19 mouse cellular contexts compared by ENCODE assay signal in the genomic region with DNA sequence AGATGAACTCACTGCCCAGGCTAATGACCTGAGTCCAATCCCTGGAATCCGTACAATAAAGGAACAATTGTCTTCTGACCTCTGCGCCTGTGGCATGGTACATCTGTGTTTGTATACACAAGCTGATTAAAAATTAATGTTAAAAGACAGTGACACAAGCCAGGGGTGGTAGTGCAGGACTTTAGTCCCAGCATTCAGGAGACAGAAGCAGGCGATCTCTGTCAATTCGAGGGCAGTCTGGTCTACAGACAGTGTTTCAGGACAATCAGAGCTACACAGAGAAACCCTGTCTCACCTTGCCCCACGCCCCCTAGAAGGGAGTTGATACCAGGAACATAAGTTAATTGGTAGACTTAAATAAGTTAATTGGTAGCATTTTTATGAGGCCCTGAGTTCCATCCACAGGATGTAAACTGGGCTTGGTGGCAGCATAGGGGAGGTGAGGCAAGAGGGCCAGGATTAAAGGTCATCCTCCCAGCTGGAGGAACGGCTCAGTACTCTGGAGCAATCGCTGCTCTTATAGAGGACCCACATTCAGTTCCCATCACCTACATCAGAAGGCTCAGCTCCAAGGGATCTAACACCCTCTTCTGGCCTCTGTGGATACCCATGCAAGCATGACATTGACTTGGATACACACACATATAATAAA. TPM values are rescaled to one million over a fixed set of nuclear protein-coding genes. Genes with fewer than 3 reads are reported as not detected.
DNase-seq lines count a peak whose midpoint lies in the region; ATAC-seq and TF ChIP-seq lines count a peak whose summit lies in the region.
"Had no signal": no experiment of that assay in that cellular context is flagged by ENCODE, and none has a peak within 500 bp of the region (broad histone marks: within the 10 kb centered on the region; RNA-seq: fewer than 3 reads in every experiment).

No protein-coding gene starts in this region.

- no peak overlapping the region for H3K9ac ChIP-seq in embryonic facial prominence, embryonic 14.5 days (ENCODE audit: low read depth, low read length)
- H3K9ac ChIP-seq in kidney, postnatal 0 days (ENCODE audit: low read depth, low read length): no peak overlapping the region
- H3K9ac ChIP-seq: embryonic facial prominence, embryonic 12.5 days; forebrain, embryonic 15.5 days; lung, embryonic 15.5 days had no signal

- no peaks in the 10 kb centered on the region for H3K36me3 ChIP-seq in embryonic facial prominence, embryonic 14.5 days (ENCODE audit: control insufficient read depth, insufficient read depth, low read length)
- H3K36me3 ChIP-seq in embryonic facial prominence, embryonic 10.5 days (replicated peaks): no peaks in the 10 kb centered on the region
- H3K36me3 ChIP-seq in kidney, postnatal 0 days (ENCODE audit: insufficient read depth, low read length): no peaks in the 10 kb centered on the region
- H3K36me3 ChIP-seq in small intestine, adult 2 months (ENCODE audit: control insufficient read depth, insufficient read depth, low read length): peaks cover 3% of the 10 kb centered on the region; the same call in 1 of the 2 replicates
- H3K36me3 ChIP-seq: embryonic facial prominence, embryonic 12.5 days; forebrain, embryonic 15.5 days; lung, embryonic 15.5 days had no signal

- no peak overlapping the region for H3K4me2 ChIP-seq in embryonic facial prominence, embryonic 14.5 days (ENCODE audit: low read depth, low read length)
- no peak overlapping the region for H3K4me2 ChIP-seq in kidney, postnatal 0 days (ENCODE audit: low read length)
- H3K4me2 ChIP-seq: embryonic facial prominence, embryonic 12.5 days; forebrain, embryonic 15.5 days; lung, embryonic 15.5 days had no signal

- H3K27me3 ChIP-seq in embryonic facial prominence, embryonic 14.5 days (replicated peaks; ENCODE audit: control insufficient read depth, insufficient read depth, low read length): no peaks in the 10 kb centered on the region
- H3K27me3 ChIP-seq in embryonic facial prominence, embryonic 10.5 days (replicated peaks; ENCODE audit: low read depth, poor library complexity, severe bottlenecking): no peaks in the 10 kb centered on the region
- no peaks in the 10 kb centered on the region for H3K27me3 ChIP-seq in kidney, postnatal 0 days (ENCODE audit: insufficient read depth, low read length)
- no peaks in the 10 kb centered on the region for H3K27me3 ChIP-seq in small intestine, adult 2 months (ENCODE audit: control insufficient read depth, insufficient read depth, low read length)
- H3K27me3 ChIP-seq: embryonic facial prominence, embryonic 12.5 days; forebrain, embryonic 15.5 days; lung, embryonic 15.5 days; Patski had no signal

- H3K9me3 ChIP-seq in embryonic facial prominence, embryonic 14.5 days (ENCODE audit: control insufficient read depth, low read length): no peaks in the 10 kb centered on the region
- no peaks in the 10 kb centered on the region for H3K9me3 ChIP-seq in embryonic facial prominence, embryonic 10.5 days
- no peaks in the 10 kb centered on the region for H3K9me3 ChIP-seq in kidney, postnatal 0 days (replicated peaks; ENCODE audit: low read length)
- H3K9me3 ChIP-seq: embryonic facial prominence, embryonic 12.5 days; forebrain, embryonic 15.5 days; lung, embryonic 15.5 days; megakaryocyte, embryonic 14.5 days had no signal

- 70% methylated on average over 7 of the region's 7 CpGs for WGBS in embryonic facial prominence, embryonic 14.5 days
- WGBS in embryonic facial prominence, embryonic 10.5 days: 72% methylated on average over 7 of the region's 7 CpGs
- 57% methylated on average over 7 of the region's 7 CpGs for WGBS in kidney, postnatal 0 days
- WGBS in small intestine, adult 2 months: 32% methylated on average over 7 of the region's 7 CpGs

- TF ChIP-seq CTCF in kidney, postnatal 0 days (IDR thresholded peaks at IDR 0.05; ENCODE audit: low read depth): no peak
- no peak for TF ChIP-seq CTCF in small intestine, adult 2 months (IDR thresholded peaks at IDR 0.05; ENCODE audit: extremely low read depth, insufficient read length, insufficient replicate concordance, low read depth, low read length)

- ATAC-seq in embryonic facial prominence, embryonic 14.5 days (ENCODE audit: low read depth): no peak
- ATAC-seq in kidney, postnatal 0 days (replicated peaks; ENCODE audit: low FRiP score, low read depth): peak; percentile 42; the same call in 1 of the 2 replicates
- ATAC-seq: forebrain, embryonic 15.5 days; inflammation-experienced regulatory T-cells, adult 6 months; Patski had no signal

- H3K4me1 ChIP-seq in embryonic facial prominence, embryonic 14.5 days (ENCODE audit: control insufficient read depth, insufficient read depth, low read length): peaks cover 23% of the 10 kb centered on the region
- H3K4me1 ChIP-seq in embryonic facial prominence, embryonic 10.5 days: peaks cover 46% of the 10 kb centered on the region
- H3K4me1 ChIP-seq in kidney, postnatal 0 days (replicated peaks; ENCODE audit: insufficient read depth, low read length): peaks cover 13% of the 10 kb centered on the region; the same call in 1 of the 2 replicates
- peaks cover 45% of the 10 kb centered on the region for H3K4me1 ChIP-seq in small intestine, adult 2 months (ENCODE audit: control insufficient read depth, insufficient read depth, insufficient read length, low read length)

- no peak for DNase-seq in embryonic facial prominence, embryonic 14.5 days (ENCODE audit: low spot score)
- DNase-seq in embryonic facial prominence, embryonic 10.5 days (ENCODE audit: low spot score): no peak
- no peak for DNase-seq in kidney, postnatal 0 days (ENCODE audit: low spot score)
- DNase-seq in kidney, postnatal 4 days: no peak
- DNase-seq in lung, postnatal 36 days: peak; percentile 16
- DNase-seq in lung, postnatal 25 days (ENCODE audit: low spot score): no peak
- DNase-seq in right cerebral cortex, postnatal 14 days: no peak
- DNase-seq: adrenal gland, postnatal 10 days; heart, postnatal 10 days; midbrain, embryonic 14.5 days; right cerebral cortex, postnatal 4 days had no signal

- no peak for TF ChIP-seq POLR2A in small intestine, adult 2 months (IDR thresholded peaks at IDR 0.05; ENCODE audit: low read depth, low read length)

- no peak overlapping the region for H3K4me3 ChIP-seq in embryonic facial prominence, embryonic 14.5 days (ENCODE audit: low read depth, low read length)
- H3K4me3 ChIP-seq in embryonic facial prominence, embryonic 10.5 days: no peak overlapping the region
- no peak overlapping the region for H3K4me3 ChIP-seq in kidney, postnatal 0 days (replicated peaks; ENCODE audit: low read depth, low read length)
- no peak overlapping the region for H3K4me3 ChIP-seq in small intestine, adult 2 months (ENCODE audit: low read depth, low read length)
- H3K4me3 ChIP-seq: embryonic facial prominence, embryonic 12.5 days; forebrain, embryonic 15.5 days; lung, embryonic 15.5 days; megakaryocyte, embryonic 14.5 days had no signal

- 0 out of 2 replicates have a peak overlapping the region, but pooled peaks have one; percentile 10 for H3K27ac ChIP-seq in embryonic facial prominence, embryonic 14.5 days (replicated peaks; ENCODE audit: low read depth, low read length)
- H3K27ac ChIP-seq in embryonic facial prominence, embryonic 10.5 days (replicated peaks): no peak overlapping the region
- 0 out of 2 replicates have a peak overlapping the region, but pooled peaks have one; percentile 8 for H3K27ac ChIP-seq in kidney, postnatal 0 days
- peak overlapping the region; percentile 88 for H3K27ac ChIP-seq in small intestine, adult 2 months (ENCODE audit: insufficient read depth, low read depth, low read length)
- H3K27ac ChIP-seq: embryonic facial prominence, embryonic 12.5 days; lung, embryonic 15.5 days; stomach, postnatal 0 days had no signal

RNA-seq across cellular contexts. Expression of a gene that starts 16.5 kb away (rescaled TPM):
- polyA plus RNA-seq in embryonic facial prominence, embryonic 14.5 days (2014; fragmentation: Nextera tagmentation; extraction: Ambion mirVana): 17.9 and 24.3 TPM in 2 replicates
- polyA plus RNA-seq in embryonic facial prominence, embryonic 10.5 days (2016; fragmentation: Nextera tagmentation; extraction: Ambion mirVana): 7.3 and 8.7 TPM in 2 replicates
- polyA plus RNA-seq in kidney, postnatal 0 days (2015; fragmentation: Nextera tagmentation; extraction: Ambion mirVana): 19.5 and 22.6 TPM in 2 replicates
- polyA plus RNA-seq in small intestine, adult 2 months (2012; rRNA removed): 24.8 and 84.7 TPM in 2 replicates
